Mouse (Mus musculus): ENCODE data around the gene Cep70. TPM values are rescaled to one million over a fixed set of nuclear protein-coding genes. Genes with fewer than 3 reads are reported as not detected.
A peak's percentile ranks its signal among the peaks of the same experiment; 100 is the strongest.

Cep70 gene
- polyA plus RNA-seq, 1 experiment from 2014 or later = 28.0 TPM

DNA sequence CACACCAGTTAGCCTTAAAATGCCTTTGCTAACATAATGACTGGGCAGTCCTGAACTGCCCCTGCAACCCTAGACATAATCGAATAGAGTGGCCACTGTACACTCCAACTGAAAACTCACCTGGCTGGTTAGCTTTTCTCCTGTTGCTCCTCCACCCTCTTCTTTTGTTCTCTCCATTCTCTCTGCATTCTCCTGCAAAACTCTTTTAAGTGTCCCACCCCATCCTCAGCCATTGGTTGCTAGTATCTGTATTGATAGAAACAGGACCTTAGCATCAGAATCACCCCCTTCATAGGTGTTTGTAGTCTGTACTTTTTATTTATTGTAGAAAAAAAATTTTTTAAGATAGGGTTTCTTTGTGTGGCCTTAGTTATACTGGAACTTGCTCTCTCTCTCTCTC is 13.0 kb downstream of the Cep70 start:
- no peak overlapping the region for H3K4me2 ChIP-seq (ENCODE audit: low read length)
- H3K4me3 ChIP-seq (ENCODE audit: low read depth, low read length) = no peak overlapping the region
- H3K4me1 ChIP-seq (replicated peaks; ENCODE audit: control insufficient read depth, insufficient read depth, low read length) = no peaks in the 10 kb centered on the region
- H3K27me3 ChIP-seq (replicated peaks; ENCODE audit: control insufficient read depth, insufficient read depth, low read length) = no peaks in the 10 kb centered on the region
- H3K9me3 ChIP-seq (ENCODE audit: control insufficient read depth, low read length) = no peaks in the 10 kb centered on the region
- WGBS = 93% methylated on average over 1 of the region's 1 CpGs
- H3K9ac ChIP-seq (ENCODE audit: low read length) = no peak overlapping the region
- ATAC-seq (replicated peaks; ENCODE audit: low FRiP score, low TSS enrichment, low read depth) = no peak
- peaks cover 27% of the 10 kb centered on the region for H3K36me3 ChIP-seq (ENCODE audit: control insufficient read depth, insufficient read depth, low read length)
- DNase-seq (ENCODE audit: low spot score) = no peak
- H3K27ac ChIP-seq (ENCODE audit: low read depth) = no peak overlapping the region

DNA sequence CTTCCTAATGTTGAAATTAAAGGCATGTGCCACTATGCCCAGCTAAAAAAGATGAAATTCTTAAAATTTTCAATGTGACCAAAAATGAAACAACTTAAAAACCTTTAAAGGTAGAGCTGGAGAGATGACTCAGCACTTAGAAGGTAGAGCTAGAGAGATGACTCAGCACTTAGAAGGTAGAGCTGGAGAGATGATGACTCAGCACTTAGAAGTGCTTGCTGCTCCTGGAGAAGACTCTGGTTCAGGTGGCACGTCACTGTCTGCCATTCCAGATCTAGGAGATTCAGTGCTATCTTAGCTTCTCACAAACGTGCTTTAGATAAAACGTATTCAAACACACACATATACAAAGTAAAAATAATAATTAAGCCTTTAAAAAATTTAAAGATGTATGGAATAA is 13.7 kb downstream of the Cep70 start:
- H3K4me1 ChIP-seq (replicated peaks; ENCODE audit: control insufficient read depth, insufficient read depth, low read length) = no peaks in the 10 kb centered on the region
- no peak overlapping the region for H3K9ac ChIP-seq (ENCODE audit: low read length)
- no peak overlapping the region for H3K4me3 ChIP-seq (ENCODE audit: low read depth, low read length)
- DNase-seq (ENCODE audit: low spot score) (no peak), ATAC-seq (replicated peaks; ENCODE audit: low FRiP score, low TSS enrichment, low read depth) (no peak)
- no peaks in the 10 kb centered on the region for H3K9me3 ChIP-seq (ENCODE audit: control insufficient read depth, low read length)
- 89% methylated on average over 3 of the region's 3 CpGs for WGBS
- no peaks in the 10 kb centered on the region for H3K27me3 ChIP-seq (replicated peaks; ENCODE audit: control insufficient read depth, insufficient read depth, low read length)
- peaks cover 27% of the 10 kb centered on the region for H3K36me3 ChIP-seq (ENCODE audit: control insufficient read depth, insufficient read depth, low read length)
- H3K4me2 ChIP-seq (ENCODE audit: low read length) = no peak overlapping the region
- no peak overlapping the region for H3K27ac ChIP-seq (ENCODE audit: low read depth)

DNA sequence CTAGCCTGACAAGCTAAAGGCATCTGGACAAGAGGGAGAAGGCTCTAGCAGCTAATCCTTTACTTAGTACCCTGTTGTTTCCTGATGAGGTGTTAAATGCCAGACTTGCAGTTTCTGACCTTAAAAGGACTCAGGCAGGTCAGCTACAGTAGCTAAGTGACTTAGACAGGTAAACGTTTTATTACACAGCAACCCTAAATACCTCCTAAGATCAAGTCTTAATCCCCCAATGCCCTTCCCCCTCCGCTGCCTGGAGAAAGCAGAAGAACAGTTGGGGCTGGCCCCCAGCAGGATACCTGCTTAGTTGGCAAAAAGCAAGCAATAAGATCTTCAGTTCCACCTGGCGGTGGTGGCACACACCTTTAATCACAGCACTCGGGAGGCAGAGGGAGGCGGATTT is 15.7 kb downstream of the Cep70 start:
- H3K9me3 ChIP-seq (ENCODE audit: control insufficient read depth, low read length) = no peaks in the 10 kb centered on the region
- H3K4me3 ChIP-seq (ENCODE audit: low read depth, low read length) = no peak overlapping the region
- ATAC-seq (replicated peaks; ENCODE audit: low FRiP score, low TSS enrichment, low read depth) (no peak), DNase-seq (ENCODE audit: low spot score) (no peak)
- H3K4me1 ChIP-seq (replicated peaks; ENCODE audit: control insufficient read depth, insufficient read depth, low read length) = no peaks in the 10 kb centered on the region
- no peak overlapping the region for H3K9ac ChIP-seq (ENCODE audit: low read length)
- H3K4me2 ChIP-seq (ENCODE audit: low read length) = no peak overlapping the region
- no peak overlapping the region for H3K27ac ChIP-seq (ENCODE audit: low read depth)
- 56% methylated on average over 5 of the region's 5 CpGs for WGBS
- H3K36me3 ChIP-seq (ENCODE audit: control insufficient read depth, insufficient read depth, low read length) = peaks cover 40% of the 10 kb centered on the region
- H3K27me3 ChIP-seq (replicated peaks; ENCODE audit: control insufficient read depth, insufficient read depth, low read length) = no peaks in the 10 kb centered on the region

DNA sequence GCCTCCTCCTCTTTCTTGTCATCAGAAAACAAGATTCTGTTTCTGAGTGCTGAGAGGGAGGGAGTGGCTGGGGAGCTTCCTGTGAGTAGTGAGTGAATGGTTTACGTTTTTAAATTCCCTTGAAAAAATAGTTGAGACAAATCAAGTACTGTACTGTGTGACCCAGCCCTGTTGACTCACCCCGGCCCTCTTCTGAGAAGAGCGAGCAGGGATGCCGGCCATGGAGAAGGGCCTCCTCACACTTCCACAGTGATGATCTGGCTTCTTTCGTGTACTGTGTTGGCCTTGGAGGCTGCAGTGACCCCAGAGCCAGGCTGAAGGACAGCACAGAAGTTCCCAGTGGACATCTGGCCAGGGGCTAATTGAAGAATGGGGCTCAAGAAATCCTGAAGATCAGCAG is 61.1 kb downstream of the Cep70 start:
- Histone ChIP-seq H3K4me3 (ENCODE audit: low read depth, low read length) (no peak overlapping the region), H3K4me1 (replicated peaks; ENCODE audit: control insufficient read depth, insufficient read depth, low read length) (no peaks in the 10 kb centered on the region), H3K9ac (ENCODE audit: low read length) (no peak overlapping the region), H3K4me2 (ENCODE audit: low read length) (no peak overlapping the region), H3K9me3 (ENCODE audit: control insufficient read depth, low read length) (no peaks in the 10 kb centered on the region), H3K27me3 (replicated peaks; ENCODE audit: control insufficient read depth, insufficient read depth, low read length) (no peaks in the 10 kb centered on the region), H3K27ac (ENCODE audit: low read depth) (no peak overlapping the region), H3K36me3 (ENCODE audit: control insufficient read depth, insufficient read depth, low read length) (peaks cover 24% of the 10 kb centered on the region)
- no peak for ATAC-seq (replicated peaks; ENCODE audit: low FRiP score, low TSS enrichment, low read depth)
- no peak for DNase-seq (ENCODE audit: low spot score)
- WGBS = 89% methylated on average over 5 of the region's 5 CpGs

DNA sequence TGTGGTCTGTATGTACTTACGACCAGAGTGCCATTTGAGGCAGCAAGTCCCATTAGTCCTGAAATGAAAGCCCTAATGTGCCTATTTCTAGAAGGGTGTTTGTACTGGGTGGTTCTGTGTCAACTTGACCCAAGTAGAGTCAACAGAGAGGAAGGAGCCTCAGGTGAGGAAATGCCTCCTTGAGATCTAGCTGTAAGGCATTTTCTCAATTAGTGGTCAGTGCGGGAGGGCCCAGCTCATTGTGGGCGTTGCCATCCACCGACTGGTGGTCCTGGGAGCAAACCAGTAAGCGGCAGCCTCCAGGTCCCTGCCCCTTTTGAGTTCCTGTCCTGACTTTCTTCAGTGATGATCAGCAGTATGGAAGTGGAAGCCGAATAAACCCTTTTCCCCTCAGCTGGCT is 63.1 kb downstream of the Cep70 start:
- Histone ChIP-seq H3K36me3 (ENCODE audit: control insufficient read depth, insufficient read depth, low read length) (peaks cover 24% of the 10 kb centered on the region), H3K4me1 (replicated peaks; ENCODE audit: control insufficient read depth, insufficient read depth, low read length) (no peaks in the 10 kb centered on the region), H3K9me3 (ENCODE audit: control insufficient read depth, low read length) (no peaks in the 10 kb centered on the region), H3K27me3 (replicated peaks; ENCODE audit: control insufficient read depth, insufficient read depth, low read length) (no peaks in the 10 kb centered on the region), H3K27ac (ENCODE audit: low read depth) (no peak overlapping the region), H3K4me2 (ENCODE audit: low read length) (no peak overlapping the region), H3K9ac (ENCODE audit: low read length) (no peak overlapping the region), H3K4me3 (ENCODE audit: low read depth, low read length) (no peak overlapping the region)
- WGBS = 81% methylated on average over 6 of the region's 6 CpGs
- DNase-seq (ENCODE audit: low spot score) (no peak), ATAC-seq (replicated peaks; ENCODE audit: low FRiP score, low TSS enrichment, low read depth) (no peak)

DNA sequence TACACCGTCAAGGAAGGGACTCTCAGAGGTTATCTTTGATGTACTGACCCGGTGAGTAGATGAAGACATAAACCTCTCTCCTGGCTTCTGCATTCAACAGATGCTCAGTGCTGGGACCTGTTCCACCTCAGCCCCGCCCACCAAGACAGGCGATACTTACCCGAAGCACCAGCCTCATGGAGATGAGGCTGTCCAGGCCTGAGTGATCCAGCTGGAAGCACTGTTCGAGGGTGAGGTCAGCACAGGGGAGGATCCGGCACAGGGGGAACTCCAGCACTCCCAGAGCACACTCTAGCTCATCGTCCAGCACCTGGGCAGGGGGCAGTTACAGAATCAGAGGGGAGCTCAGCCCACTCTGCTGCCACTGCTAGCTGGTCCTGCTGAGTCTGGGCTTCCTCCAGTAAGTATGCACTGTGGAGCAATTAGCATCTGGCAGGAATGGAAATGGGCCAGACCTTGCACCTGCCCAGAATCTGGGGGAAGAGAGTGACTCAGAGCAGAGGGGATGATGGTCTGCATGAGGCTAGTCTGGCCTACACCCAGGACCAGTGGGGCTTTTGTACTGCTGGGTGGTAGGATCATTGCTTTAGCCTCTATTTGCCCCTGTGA is 76.3 kb downstream of the Cep70 start:
- no peaks in the 10 kb centered on the region for H3K27me3 ChIP-seq (replicated peaks; ENCODE audit: control insufficient read depth, insufficient read depth, low read length)
- no peak overlapping the region for H3K9ac ChIP-seq (ENCODE audit: low read length)
- H3K36me3 ChIP-seq (ENCODE audit: control insufficient read depth, insufficient read depth, low read length) = no peaks in the 10 kb centered on the region
- no peaks in the 10 kb centered on the region for H3K9me3 ChIP-seq (ENCODE audit: control insufficient read depth, low read length)
- DNase-seq (ENCODE audit: low spot score) (no peak), ATAC-seq (replicated peaks; ENCODE audit: low FRiP score, low TSS enrichment, low read depth) (0 out of 2 replicates have a peak, but pooled peaks have one; percentile 53)
- no peak overlapping the region for H3K27ac ChIP-seq (ENCODE audit: low read depth)
- no peak overlapping the region for H3K4me2 ChIP-seq (ENCODE audit: low read length)
- H3K4me3 ChIP-seq (ENCODE audit: low read depth, low read length) = no peak overlapping the region
- no peaks in the 10 kb centered on the region; the same call in 1 of the 2 replicates for H3K4me1 ChIP-seq (replicated peaks; ENCODE audit: control insufficient read depth, insufficient read depth, low read length)
- WGBS = 32% methylated on average over 8 of the region's 8 CpGs

DNA sequence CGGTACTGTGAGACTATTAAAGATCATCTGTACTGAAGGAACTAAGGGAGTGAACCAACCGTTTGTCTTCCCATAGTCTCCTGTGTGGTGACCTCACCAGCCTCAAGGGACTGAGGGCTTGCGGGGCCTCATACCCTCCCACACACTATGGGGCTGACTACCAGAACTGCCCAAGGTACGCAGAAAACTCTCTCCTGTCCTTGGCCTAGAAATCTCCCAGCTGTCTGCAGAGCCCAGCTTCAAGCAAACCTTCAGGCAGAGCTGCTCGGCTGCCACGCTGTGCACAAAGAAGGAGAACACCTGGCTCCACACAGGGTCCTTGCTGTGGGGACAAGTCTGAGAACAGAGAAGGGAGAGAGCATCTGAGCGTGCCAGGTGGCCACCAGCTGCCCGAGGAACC is 76.8 kb downstream of the Cep70 start:
- H3K36me3 ChIP-seq (ENCODE audit: control insufficient read depth, insufficient read depth, low read length) = no peaks in the 10 kb centered on the region
- no peak overlapping the region for H3K27ac ChIP-seq (ENCODE audit: low read depth)
- no peaks in the 10 kb centered on the region; the same call in 1 of the 2 replicates for H3K4me1 ChIP-seq (replicated peaks; ENCODE audit: control insufficient read depth, insufficient read depth, low read length)
- no peaks in the 10 kb centered on the region for H3K27me3 ChIP-seq (replicated peaks; ENCODE audit: control insufficient read depth, insufficient read depth, low read length)
- no peak overlapping the region for H3K9ac ChIP-seq (ENCODE audit: low read length)
- no peak overlapping the region for H3K4me2 ChIP-seq (ENCODE audit: low read length)
- no peak for ATAC-seq (replicated peaks; ENCODE audit: low FRiP score, low TSS enrichment, low read depth)
- DNase-seq (ENCODE audit: low spot score) = no peak
- WGBS = 56% methylated on average over 8 of the region's 8 CpGs
- no peaks in the 10 kb centered on the region for H3K9me3 ChIP-seq (ENCODE audit: control insufficient read depth, low read length)
- no peak overlapping the region for H3K4me3 ChIP-seq (ENCODE audit: low read depth, low read length)

DNA sequence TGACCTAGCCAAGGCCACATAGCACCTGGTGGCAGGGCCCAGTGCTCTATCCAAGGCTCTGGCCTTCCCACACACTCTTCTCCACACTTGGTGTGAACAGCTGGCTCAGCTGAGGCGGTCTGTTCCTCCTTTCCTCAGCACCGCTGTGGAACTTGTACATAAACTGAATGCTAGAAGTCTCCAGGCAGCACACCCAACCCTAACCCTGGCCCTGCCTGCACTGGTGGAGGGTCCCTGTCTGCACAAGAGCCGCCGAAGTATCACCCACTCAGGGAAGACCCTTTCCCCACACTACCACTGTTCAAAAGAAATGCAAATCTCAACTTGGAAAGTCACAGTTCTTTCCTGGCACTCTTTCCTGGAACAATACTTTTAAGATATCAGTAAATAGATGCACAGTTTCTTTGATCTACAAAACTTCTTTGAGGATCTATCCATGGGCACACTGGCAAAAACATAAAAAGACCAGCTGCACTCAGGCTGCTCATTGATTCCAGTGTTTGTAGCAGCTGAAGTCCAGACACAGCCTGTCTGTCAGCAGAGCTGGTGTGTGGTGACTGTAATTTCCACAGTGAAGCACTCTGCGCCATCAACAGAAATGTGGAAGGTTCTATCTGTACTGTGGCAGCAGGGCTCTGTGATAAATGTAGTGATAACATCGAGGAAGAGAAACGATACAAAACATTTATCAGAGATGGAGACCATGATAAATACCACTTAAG is 82.2 kb downstream of the Cep70 start:
- Histone ChIP-seq H3K4me1 (replicated peaks; ENCODE audit: control insufficient read depth, insufficient read depth, low read length) (no peaks in the 10 kb centered on the region), H3K9ac (ENCODE audit: low read length) (no peak overlapping the region), H3K9me3 (ENCODE audit: control insufficient read depth, low read length) (no peaks in the 10 kb centered on the region), H3K36me3 (ENCODE audit: control insufficient read depth, insufficient read depth, low read length) (no peaks in the 10 kb centered on the region), H3K4me3 (ENCODE audit: low read depth, low read length) (no peak overlapping the region), H3K27me3 (replicated peaks; ENCODE audit: control insufficient read depth, insufficient read depth, low read length) (no peaks in the 10 kb centered on the region), H3K4me2 (ENCODE audit: low read length) (no peak overlapping the region), H3K27ac (ENCODE audit: low read depth) (no peak overlapping the region)
- no peak for ATAC-seq (replicated peaks; ENCODE audit: low FRiP score, low TSS enrichment, low read depth)
- WGBS = 82% methylated on average over 7 of the region's 7 CpGs
- DNase-seq (ENCODE audit: low spot score) = no peak

DNA sequence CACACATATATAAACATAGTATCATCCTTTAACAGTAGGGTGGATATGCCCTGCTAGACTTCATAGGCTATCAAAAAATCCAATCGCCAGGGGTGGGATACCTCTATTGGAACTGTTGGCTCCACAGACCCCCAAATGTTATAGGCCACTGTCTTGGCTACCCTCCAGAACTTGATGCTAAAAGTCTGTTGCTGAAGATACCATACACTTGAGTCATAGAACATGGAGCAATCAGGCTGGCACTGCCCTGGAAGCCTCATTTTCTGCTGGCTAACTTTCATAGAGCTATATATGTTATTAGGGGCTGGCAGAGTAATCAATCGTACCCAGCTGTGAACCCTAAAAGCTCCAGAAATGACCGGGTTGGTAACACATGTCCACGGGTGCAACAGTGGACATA is 82.8 kb downstream of the Cep70 start:
- 85% methylated on average over 4 of the region's 4 CpGs for WGBS

More for the DNA sequence above, 82.8 kb downstream of the Cep70 start:
- no peak for DNase-seq (ENCODE audit: low spot score)
- Histone ChIP-seq H3K9me3 (ENCODE audit: control insufficient read depth, low read length) (no peaks in the 10 kb centered on the region), H3K27me3 (replicated peaks; ENCODE audit: control insufficient read depth, insufficient read depth, low read length) (no peaks in the 10 kb centered on the region), H3K4me1 (replicated peaks; ENCODE audit: control insufficient read depth, insufficient read depth, low read length) (no peaks in the 10 kb centered on the region), H3K27ac (ENCODE audit: low read depth) (no peak overlapping the region), H3K4me2 (ENCODE audit: low read length) (no peak overlapping the region), H3K36me3 (ENCODE audit: control insufficient read depth, insufficient read depth, low read length) (no peaks in the 10 kb centered on the region), H3K9ac (ENCODE audit: low read length) (no peak overlapping the region), H3K4me3 (ENCODE audit: low read depth, low read length) (no peak overlapping the region)
- no peak for ATAC-seq (replicated peaks; ENCODE audit: low FRiP score, low TSS enrichment, low read depth)

Data from intestine, embryonic 14.5 days (tissue).